Mouse (Mus musculus) embryonic facial prominence, embryonic 15.5 days (tissue): ENCODE data around the gene Sec14l1. TPM values are rescaled to one million over a fixed set of nuclear protein-coding genes. Genes with fewer than 3 reads are reported as not detected.
A peak's percentile ranks its signal among the peaks of the same experiment; 100 is the strongest.

Experiments
- ATAC-seq: fragments of 200-750 bp; cut with Nextera tagmentation; 2 replicates; pipeline ENCODE4 v1.8.0; 2017; ENCODE audit warnings: low read depth, moderate TSS enrichment; ENCODE audit not compliant: insufficient number of reproducible peaks, low FRiP score, low TSS enrichment
- H3K27ac ChIP-seq: fragments of 300-500 bp; sonication (generic); replicated peaks from 2 replicates; pipeline ENCODE4 v1.5.1; 2015; ENCODE audit warnings: mild to moderate bottlenecking, inconsistent platforms
- H3K27me3 ChIP-seq: fragments of 300-500 bp; sonication (generic); 2 replicates; pipeline ENCODE4 v1.6.1; 2015; ENCODE audit warnings: inconsistent platforms
- H3K36me3 ChIP-seq: fragments of 300-500 bp; sonication (generic); 2 replicates; pipeline ENCODE4 v1.6.1; 2015; ENCODE audit warnings: mild to moderate bottlenecking, inconsistent platforms
- H3K4me1 ChIP-seq: fragments of 300-500 bp; sonication (generic); 2 replicates; pipeline ENCODE4 v1.6.1; 2015; ENCODE audit warnings: inconsistent platforms
- H3K4me2 ChIP-seq: fragments of 300-500 bp; sonication (generic); replicated peaks from 2 replicates; pipeline ENCODE4 v1.6.1; 2015; ENCODE audit warnings: mild to moderate bottlenecking, inconsistent platforms
- H3K4me3 ChIP-seq: fragments of 300-500 bp; sonication (generic); replicated peaks from 2 replicates; pipeline ENCODE4 v1.5.1; 2015; ENCODE audit warnings: mild to moderate bottlenecking, inconsistent platforms
- H3K9ac ChIP-seq: fragments of 300-500 bp; sonication (generic); 2 replicates; pipeline ENCODE4 v1.6.1; 2015; ENCODE audit warnings: inconsistent platforms
- H3K9me3 ChIP-seq: fragments of 300-500 bp; sonication (generic); replicated peaks from 2 replicates; pipeline ENCODE4 v1.6.1; 2016; ENCODE audit warnings: inconsistent platforms
- WGBS: fragments of 180-500 bp; shearing (Covaris S2); methylation state at CpG from one replicate; pipeline ENCODE4 v1.1.7; 2015; 5-methylcytosine and 5-hydroxymethylcytosine counted together
- polyA plus RNA-seq: library from polyadenylated mRNA; unstranded; fragments of >200 nt; fragmentation: Nextera tagmentation; extraction: Ambion mirVana; gene quantifications from 2 replicates; pipeline ENCODE4 v1.2.1, GENCODE M21; 2015

Gene Sec14l1
- polyA plus RNA-seq, 1 experiment from 2014 or later = 69.3 TPM

DNA sequence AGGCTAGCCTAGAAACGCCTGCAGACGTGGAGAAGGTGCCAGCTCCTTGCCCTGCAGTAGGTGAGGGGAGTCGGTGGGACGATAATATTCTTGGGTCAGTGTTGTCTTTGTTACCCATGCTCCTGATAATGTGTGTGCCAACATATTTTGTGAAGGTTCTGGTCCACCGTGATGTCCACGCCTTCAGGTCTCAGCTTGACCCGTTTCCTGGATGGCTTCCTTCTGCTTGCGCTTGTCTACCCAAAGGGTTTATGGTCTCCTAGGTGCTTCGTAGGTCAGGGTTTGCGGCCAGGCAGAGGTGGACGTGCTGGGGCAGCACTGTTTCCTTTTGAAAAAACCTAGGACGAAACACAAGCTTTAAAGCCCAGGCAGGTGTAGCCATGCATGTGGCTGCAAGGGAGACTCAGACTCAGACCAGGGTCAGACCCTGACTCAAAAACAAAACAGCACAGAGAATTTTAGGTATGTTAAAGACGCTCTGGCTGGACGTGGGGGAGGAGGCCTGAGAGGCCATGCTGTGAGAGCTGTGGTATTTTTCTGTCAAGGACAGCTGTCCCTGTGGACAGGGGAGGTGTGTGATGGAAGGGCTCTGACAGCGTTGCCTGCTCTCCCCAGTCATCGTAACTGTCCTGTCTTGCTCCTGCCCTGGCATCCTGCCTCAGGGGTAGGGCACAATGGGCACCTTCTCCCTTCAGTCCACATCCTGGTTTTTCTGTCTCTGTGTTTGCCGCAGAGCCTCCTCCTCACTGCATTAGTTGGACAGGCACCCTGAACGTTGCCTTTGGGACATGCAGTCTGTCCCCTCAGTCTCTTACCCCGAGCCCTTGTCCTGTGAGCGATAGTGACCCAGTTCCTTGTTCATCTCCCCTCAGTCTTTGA lies 5.6 kb downstream of the Sec14l1 start:
- no peak overlapping the region for H3K9ac ChIP-seq
- H3K4me3 ChIP-seq = no peak overlapping the region
- WGBS = 45% methylated on average over 20 of the region's 20 CpGs
- H3K27me3 ChIP-seq = no peaks in the 10 kb centered on the region
- H3K9me3 ChIP-seq = no peaks in the 10 kb centered on the region
- peak overlapping the region; percentile 77 for H3K27ac ChIP-seq
- 0 out of 2 replicates have a peak overlapping the region, but pooled peaks have one; percentile 19 for H3K4me2 ChIP-seq
- H3K4me1 ChIP-seq = peaks cover 81% of the 10 kb centered on the region
- 0 out of 2 replicates have a peak, but pooled peaks cover 5% of the 10 kb centered on the region for H3K36me3 ChIP-seq
- no peak for ATAC-seq

DNA sequence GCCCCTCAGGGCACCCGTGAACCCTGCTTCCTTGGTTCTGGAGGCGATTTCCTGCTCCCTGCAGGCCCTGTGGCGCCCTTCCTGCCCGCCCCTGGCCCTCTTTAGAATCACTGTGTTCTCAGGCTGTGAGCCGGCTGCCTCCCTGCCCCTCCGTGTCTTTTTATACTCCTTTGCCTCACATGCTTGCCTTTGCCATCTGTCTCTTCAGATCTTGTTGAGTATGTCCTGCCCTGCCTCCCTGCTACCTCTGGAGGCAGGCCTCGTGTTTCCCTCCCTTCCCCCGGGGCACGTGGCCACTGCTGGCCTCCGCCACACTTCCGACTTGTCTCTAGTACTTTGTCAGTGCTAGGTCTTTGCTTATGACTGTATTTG lies 6.2 kb downstream of the Sec14l1 start:
- 28% methylated on average over 11 of the region's 11 CpGs for WGBS
- Histone ChIP-seq H3K4me1 (peaks cover 85% of the 10 kb centered on the region), H3K9me3 (no peaks in the 10 kb centered on the region), H3K27me3 (no peaks in the 10 kb centered on the region), H3K4me2 (0 out of 2 replicates have a peak overlapping the region, but pooled peaks have one; percentile 19), H3K27ac (peak overlapping the region; percentile 77), H3K36me3 (0 out of 2 replicates have a peak, but pooled peaks cover 6% of the 10 kb centered on the region), H3K4me3 (no peak overlapping the region), H3K9ac (no peak overlapping the region)
- ATAC-seq = no peak

DNA sequence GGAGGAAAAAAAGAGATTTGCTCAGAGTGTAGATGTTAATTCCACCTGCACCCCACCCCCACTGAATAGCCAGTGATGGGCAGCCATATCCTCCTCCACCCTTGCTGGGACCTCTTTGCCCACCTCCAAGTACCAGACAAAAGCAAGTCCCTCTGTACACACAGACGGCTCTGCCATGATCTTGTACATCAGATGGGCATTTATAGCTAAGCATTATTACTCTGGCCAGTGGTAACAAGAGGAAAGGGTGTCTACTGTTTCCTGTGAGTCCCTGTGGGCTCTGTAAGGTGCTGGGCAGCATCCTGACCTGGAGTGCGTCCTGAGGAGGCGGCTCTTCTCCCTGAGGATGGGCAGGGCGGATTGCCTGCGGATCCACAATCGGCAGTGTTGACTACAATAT lies 7.0 kb downstream of the Sec14l1 start:
- no peak for ATAC-seq
- H3K27ac ChIP-seq = no peak overlapping the region
- H3K27me3 ChIP-seq = no peaks in the 10 kb centered on the region
- WGBS = 84% methylated on average over 6 of the region's 6 CpGs
- no peak overlapping the region for H3K4me3 ChIP-seq
- no peak overlapping the region for H3K9ac ChIP-seq
- no peaks in the 10 kb centered on the region for H3K9me3 ChIP-seq
- H3K4me1 ChIP-seq = peaks cover 85% of the 10 kb centered on the region
- 0 out of 2 replicates have a peak, but pooled peaks cover 6% of the 10 kb centered on the region for H3K36me3 ChIP-seq
- no peak overlapping the region for H3K4me2 ChIP-seq

DNA sequence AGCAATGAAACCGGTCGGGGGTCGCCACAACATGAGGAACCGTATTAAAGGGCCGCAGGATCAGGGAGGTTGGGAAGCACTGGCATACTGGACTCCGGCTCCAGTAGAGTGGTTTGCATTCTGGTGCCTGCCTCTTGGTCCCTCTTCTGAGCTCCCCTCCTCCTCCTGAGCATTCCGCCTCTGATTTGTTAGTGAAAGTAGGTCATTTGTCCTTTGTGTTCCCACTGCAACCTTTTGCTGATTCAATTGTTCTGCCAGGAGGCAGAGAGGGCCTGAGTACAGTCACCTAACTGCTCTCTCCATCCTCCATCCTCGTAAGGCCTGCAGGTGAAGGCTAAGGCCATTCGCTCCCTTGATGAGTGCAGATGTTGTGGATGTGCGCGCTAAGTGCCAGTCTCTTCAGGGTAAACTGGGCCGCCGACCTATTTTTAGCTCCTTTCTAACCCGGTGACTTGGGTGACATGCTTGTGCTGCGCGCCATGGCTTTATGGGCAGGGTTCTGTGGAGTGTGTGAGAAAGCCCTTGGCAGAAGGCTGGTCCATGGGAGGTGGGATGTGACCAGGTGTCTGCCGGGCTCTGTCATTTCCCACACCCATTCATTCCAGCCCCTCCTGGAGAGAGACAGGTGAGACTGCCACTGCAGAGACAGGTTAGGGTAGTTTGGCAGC lies 8.6 kb downstream of the Sec14l1 start:
- Histone ChIP-seq H3K9ac (no peak overlapping the region), H3K27me3 (no peaks in the 10 kb centered on the region), H3K36me3 (0 out of 2 replicates have a peak, but pooled peaks cover 3% of the 10 kb centered on the region), H3K4me2 (no peak overlapping the region; the same call in 1 of the 2 replicates), H3K4me1 (peaks cover 85% of the 10 kb centered on the region), H3K4me3 (no peak overlapping the region), H3K9me3 (no peaks in the 10 kb centered on the region), H3K27ac (peak overlapping the region; percentile 25; the same call in 1 of the 2 replicates)
- WGBS = 79% methylated on average over 17 of the region's 17 CpGs
- no peak for ATAC-seq

DNA sequence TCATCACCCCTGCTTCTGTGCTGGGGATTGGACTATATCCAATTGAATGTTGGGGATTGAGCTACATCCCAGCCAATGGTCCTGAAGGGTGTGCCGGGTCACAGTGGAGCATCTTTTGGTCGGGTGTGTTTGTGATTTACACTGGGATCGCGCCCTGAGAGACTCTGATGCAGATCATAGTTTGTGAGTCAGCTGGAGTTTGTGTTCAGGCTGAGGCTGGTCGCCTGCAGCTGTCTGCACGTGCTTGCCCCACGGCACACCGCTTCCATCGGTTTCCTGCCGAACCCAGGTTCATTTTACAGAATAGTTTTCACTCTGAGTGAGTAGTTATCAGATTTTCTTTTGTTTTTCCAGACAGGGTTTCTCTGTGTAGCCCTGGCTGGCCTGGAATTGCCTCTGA lies 9.6 kb downstream of the Sec14l1 start:
- Histone ChIP-seq H3K9me3 (no peaks in the 10 kb centered on the region), H3K36me3 (0 out of 2 replicates have a peak, but pooled peaks cover 3% of the 10 kb centered on the region), H3K27ac (peak overlapping the region; percentile 6; the same call in 1 of the 2 replicates), H3K4me2 (no peak overlapping the region), H3K4me1 (peaks cover 85% of the 10 kb centered on the region), H3K9ac (no peak overlapping the region), H3K27me3 (no peaks in the 10 kb centered on the region), H3K4me3 (no peak overlapping the region)
- ATAC-seq = no peak
- 29% methylated on average over 10 of the region's 10 CpGs for WGBS

DNA sequence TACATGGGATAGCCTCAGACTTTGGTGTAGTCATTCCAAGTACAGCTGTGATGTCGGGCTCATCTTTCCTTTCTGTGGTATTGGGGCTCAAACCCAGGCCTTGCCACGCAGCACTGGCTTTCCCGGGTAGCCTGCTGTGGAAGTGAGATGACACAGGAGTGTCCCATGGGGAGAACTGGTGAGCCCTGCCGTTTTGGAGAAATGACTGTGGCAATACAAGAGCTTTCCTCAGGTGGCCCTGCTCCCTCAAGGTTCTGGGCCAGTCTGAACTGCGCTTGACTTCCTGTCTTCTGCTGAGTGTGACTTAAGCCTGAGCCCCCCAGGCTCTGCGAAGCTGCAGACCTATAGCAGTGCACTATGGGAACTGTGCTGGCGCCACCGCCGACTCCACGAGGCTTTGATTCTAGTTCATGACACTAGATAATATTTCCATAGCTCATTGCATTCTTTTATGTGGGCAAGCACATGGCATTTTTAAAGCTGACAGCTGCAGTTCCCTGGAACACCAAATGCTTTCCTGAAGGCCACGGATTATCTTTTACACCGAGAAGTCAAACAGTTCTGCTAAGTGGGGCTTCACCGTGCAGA lies 12.4 kb downstream of the Sec14l1 start:
- Histone ChIP-seq H3K27ac (peak overlapping the region; percentile 67), H3K27me3 (no peaks in the 10 kb centered on the region), H3K4me3 (no peak overlapping the region), H3K4me1 (peaks cover 80% of the 10 kb centered on the region), H3K36me3 (0 out of 2 replicates have a peak, but pooled peaks cover 3% of the 10 kb centered on the region), H3K9me3 (no peaks in the 10 kb centered on the region), H3K9ac (no peak overlapping the region), H3K4me2 (no peak overlapping the region)
- ATAC-seq = peak; percentile 51; the same call in 1 of the 2 replicates
- WGBS = 30% methylated on average over 13 of the region's 13 CpGs

DNA sequence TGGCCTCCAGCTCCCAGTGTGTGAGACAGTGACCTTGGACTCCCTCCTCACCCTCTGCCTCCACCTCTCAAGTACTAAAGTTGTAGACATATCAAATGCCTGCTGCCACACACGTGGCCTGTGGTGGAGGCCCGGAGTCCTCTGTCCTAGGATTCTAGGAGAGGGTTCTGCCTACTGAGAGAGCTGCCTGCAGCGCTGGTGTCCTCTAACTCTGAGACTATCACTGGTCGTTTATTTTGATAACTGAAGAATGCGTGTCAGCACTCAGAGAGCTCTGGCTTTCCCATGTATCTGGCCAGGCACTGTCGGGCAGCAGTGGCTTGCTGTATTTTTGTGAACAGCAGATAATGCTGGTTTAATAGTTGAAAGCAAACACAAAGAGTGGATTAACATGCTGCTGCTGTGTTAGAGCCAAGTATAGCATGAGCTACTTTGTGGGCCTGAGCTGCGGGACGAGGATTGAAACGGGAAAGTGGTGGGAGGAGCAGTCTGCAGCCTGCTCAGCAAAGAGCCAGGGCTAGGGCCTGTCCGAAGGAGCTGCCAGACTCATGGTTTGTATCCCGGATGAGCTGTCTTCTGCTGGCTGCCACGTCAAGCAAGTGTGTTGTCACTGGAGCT lies 13.1 kb downstream of the Sec14l1 start:
- Histone ChIP-seq H3K27ac (peak overlapping the region; percentile 67), H3K27me3 (no peaks in the 10 kb centered on the region), H3K4me3 (no peak overlapping the region), H3K9ac (no peak overlapping the region), H3K9me3 (no peaks in the 10 kb centered on the region), H3K4me2 (no peak overlapping the region), H3K4me1 (peaks cover 80% of the 10 kb centered on the region), H3K36me3 (0 out of 2 replicates have a peak, but pooled peaks cover 3% of the 10 kb centered on the region)
- WGBS = 29% methylated on average over 12 of the region's 12 CpGs
- no peak for ATAC-seq

DNA sequence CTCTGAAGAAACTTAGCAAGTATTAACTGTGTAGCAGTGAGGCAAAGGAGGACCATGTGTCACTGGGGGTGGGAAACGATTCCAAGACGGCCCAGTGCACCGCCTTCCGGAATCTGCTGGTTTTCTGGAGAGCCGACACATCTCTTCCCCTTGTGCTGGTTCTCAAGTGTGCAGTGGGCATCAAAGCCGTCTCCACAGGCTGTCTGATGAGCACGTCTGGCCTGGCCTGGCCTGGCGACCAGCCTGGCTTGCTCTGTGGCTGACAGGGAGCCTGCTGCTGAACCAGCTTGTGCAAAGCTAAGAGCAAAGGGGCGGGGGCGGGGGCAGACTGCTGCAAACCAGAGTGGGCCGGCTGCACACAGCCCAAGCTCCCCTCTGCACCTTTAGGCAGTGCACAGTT lies 14.5 kb downstream of the Sec14l1 start:
- no peak overlapping the region for H3K9ac ChIP-seq
- H3K27me3 ChIP-seq = no peaks in the 10 kb centered on the region
- peaks cover 71% of the 10 kb centered on the region for H3K4me1 ChIP-seq
- no peak; the same call in 1 of the 2 replicates for ATAC-seq
- H3K4me3 ChIP-seq = no peak overlapping the region
- H3K4me2 ChIP-seq = no peak overlapping the region
- peak overlapping the region; percentile 77 for H3K27ac ChIP-seq
- no peaks in the 10 kb centered on the region for H3K9me3 ChIP-seq
- WGBS = 45% methylated on average over 11 of the region's 11 CpGs
- H3K36me3 ChIP-seq = 0 out of 2 replicates have a peak, but pooled peaks cover 3% of the 10 kb centered on the region

DNA sequence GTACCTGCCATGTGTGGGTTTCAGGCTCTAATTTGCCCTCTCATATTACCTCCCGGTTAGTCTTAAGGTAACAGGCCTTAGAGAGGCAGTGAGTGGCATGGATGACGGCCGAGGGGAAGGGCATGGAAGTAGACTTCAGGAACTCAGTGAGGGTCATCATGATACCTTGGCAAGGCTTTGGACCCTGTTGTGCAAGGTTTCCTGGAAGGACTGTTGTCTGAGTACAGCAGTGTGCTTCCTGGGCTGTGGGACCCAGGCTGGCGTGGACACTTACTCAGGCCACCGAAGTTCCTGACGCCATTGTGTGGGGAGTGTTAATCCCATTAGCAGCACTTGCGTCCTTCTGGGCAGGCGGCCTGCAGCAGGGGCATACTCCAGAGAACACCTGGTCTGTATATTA lies 15.1 kb downstream of the Sec14l1 start:
- H3K27ac ChIP-seq = peak overlapping the region; percentile 77
- H3K36me3 ChIP-seq = 0 out of 2 replicates have a peak, but pooled peaks cover 3% of the 10 kb centered on the region
- no peak overlapping the region for H3K4me3 ChIP-seq
- peaks cover 73% of the 10 kb centered on the region for H3K4me1 ChIP-seq
- no peak for ATAC-seq
- no peaks in the 10 kb centered on the region for H3K9me3 ChIP-seq
- no peaks in the 10 kb centered on the region for H3K27me3 ChIP-seq
- H3K9ac ChIP-seq = no peak overlapping the region
- no peak overlapping the region for H3K4me2 ChIP-seq
- WGBS = 63% methylated on average over 8 of the region's 8 CpGs

DNA sequence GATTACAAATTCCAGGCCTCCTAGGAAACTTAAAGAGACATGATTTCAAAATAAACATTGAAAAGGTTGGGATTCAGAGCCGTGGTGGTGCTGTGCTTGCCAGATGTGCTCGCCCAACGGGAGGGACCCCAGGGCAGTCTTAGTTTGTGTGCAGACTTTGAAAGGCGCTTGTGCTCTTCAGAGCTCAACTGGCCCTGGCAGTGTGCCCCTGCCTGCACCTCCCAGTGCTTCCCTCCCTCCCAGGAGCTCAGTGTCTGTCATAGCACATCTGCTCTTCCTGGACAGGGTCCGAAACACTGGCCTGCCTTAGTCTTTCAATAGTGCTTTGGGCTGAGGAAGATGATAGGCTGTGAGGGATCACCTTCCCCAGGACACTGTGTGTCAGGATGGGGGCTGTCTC lies 15.9 kb downstream of the Sec14l1 start:
- H3K4me2 ChIP-seq = no peak overlapping the region
- H3K4me1 ChIP-seq = peaks cover 74% of the 10 kb centered on the region
- H3K36me3 ChIP-seq = no peaks in the 10 kb centered on the region
- peak overlapping the region; percentile 77 for H3K27ac ChIP-seq
- H3K9me3 ChIP-seq = no peaks in the 10 kb centered on the region
- H3K4me3 ChIP-seq = no peak overlapping the region
- no peak overlapping the region for H3K9ac ChIP-seq
- no peaks in the 10 kb centered on the region for H3K27me3 ChIP-seq
- 12% methylated on average over 5 of the region's 5 CpGs for WGBS
- peak; percentile 42; the same call in 1 of the 2 replicates for ATAC-seq
